Mouse (Mus musculus): ENCODE results near the gene 1700109H08Rik.
"Not testable (repeated sequence)": the region's sequence is repeated elsewhere in the genome, so short reads cannot be mapped to it uniquely, and the experiment has no call there.

The 1700109H08Rik gene

DNA sequence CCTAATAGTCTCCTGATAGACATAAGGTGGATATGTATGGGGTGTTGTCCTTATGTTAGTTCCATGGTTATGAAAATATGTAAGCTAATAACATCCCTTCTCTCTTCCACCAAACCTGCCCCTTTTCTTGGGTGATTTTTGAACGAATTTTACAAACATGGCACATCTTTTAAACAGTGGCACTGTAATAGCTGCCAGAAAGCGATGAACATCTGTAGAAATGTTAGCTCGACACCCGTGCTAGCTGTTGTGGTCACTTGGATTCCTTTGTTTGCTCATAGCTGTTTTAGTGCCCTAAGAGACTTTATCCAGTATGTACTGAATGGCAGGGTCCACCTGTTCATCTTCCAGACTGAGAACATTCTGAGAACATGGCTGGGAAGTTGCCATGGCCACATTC is at the start of gene 1700109H08Rik:
Gene 1700109H08Rik (plus strand): TSS at position 301 of the 400 bp plus-strand sequence.
- no peak for DNase-seq (ENCODE audit: low read depth, low spot score)

DNA sequence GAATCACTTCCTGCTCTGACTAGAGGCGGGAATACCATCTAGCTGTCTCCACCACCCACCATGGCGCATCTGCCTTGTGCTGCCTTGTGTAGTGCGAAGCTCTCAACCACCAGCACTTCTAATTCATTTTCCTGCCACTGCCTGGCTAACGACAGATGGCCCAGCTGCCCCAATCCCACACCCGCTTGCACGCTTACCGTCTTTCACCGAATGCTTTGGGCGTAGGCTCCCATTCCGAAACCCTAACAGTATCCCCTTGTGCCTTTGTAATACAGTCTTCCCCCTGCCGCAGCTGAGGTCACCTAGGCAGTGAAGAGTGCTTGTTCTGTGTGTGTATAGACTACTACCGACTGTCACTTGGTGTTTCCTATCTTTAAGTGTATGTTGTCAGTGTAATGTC is 49.6 kb upstream of the 1700109H08Rik start:
- DNase-seq (ENCODE audit: low read depth, low spot score): no peak

DNA sequence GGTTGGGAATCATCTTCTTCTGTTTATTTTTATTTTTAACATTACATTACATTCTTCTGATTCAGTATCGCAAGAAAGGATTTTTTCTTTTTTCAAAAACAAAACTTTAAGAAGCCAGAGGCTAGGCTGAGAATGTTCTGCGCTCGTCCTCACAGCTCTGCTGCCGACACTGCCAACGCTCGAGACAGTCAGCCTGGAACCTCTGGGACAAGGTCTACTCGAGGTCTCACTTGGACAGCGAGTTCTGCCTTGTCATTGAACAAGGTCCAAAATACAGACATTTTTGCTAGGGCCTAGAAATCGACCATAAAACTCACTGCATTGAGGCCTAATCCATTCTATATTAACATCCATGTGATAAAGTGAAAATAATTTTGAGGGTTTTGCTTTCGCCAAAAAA is 48.5 kb upstream of the 1700109H08Rik start:
- DNase-seq (ENCODE audit: low read depth, low spot score): no peak

DNA sequence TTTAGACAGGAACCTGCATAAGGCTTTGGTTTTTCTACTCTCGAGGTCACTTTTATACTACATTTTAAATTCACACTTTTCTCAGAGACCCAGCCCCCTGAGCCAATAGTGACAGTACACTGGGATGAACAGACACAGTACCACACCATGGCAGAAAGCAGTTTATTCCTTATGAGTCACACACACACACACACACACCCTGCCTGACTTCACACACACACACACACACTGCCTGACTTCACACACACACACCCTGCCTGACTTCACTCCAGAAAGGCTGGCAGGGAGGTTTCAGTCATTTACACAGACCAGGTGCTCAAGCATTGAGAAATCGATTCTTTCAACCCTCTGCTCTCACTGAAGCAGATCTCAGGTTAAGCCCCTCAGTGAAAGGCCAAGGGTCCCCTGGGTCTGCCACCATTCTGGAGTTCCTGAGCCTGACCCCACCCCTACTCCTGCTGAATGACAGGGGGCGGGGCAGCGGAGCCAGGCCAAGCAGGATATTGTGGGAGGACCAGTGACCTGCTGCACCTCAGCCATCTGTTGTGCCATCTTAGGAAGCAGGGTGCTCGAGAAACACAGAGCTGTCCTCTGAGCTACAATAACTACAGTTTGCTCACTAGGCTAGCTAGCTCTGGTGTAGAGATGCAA is 44.2 kb upstream of the 1700109H08Rik start:
- no peak for DNase-seq (ENCODE audit: low read depth, low spot score)

DNA sequence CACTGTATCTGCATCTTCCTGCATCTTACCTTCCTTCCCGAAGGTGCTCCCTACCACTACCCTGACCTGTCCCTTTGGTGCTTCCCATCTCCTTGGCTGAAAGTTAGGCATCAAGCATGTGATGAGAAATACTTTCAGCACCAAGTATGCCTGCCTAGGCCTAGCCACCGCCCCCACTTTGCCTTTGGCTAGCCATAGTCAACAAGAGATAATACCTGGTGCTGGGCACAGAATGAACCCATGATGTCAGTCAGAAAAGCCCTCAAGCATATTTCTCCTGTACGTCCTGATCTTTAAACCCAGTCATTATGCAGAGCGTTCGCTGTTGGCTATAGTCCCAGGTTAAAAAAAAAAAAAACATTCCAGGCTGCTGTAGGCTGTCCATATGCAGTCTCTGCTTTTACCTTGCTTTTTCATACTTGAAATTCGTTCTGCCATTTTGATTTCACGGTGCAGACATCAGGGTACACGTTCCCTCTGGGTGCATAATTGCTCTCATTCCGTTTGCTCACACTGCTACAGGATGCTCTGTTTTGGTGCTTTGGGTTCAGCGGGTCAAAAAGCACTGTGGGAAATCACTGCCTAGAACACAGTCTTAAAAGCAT is 41.7 kb upstream of the 1700109H08Rik start:
- no peak for DNase-seq (ENCODE audit: low read depth, low spot score)

DNA sequence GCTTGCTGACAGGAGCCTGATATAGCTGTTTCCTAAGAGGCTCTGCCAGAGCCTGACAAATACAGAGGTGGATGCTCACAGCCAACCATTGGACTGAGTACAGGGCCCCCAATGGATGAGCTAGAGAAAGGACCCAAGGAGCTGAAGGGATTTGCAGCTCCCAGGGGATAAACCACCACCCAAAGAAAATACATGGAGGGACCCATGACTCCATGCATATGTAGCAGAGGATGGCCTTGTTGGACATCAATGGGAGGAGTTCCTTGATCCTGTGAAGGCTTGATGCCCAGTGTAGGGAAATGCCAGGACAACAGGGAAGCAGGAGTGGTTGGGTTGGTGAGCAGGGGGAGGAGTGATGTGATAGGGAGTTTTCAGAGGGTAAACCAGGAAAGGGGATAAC is 39.3 kb upstream of the 1700109H08Rik start:
- DNase-seq (ENCODE audit: low read depth, low spot score): not testable (repeated sequence)

DNA sequence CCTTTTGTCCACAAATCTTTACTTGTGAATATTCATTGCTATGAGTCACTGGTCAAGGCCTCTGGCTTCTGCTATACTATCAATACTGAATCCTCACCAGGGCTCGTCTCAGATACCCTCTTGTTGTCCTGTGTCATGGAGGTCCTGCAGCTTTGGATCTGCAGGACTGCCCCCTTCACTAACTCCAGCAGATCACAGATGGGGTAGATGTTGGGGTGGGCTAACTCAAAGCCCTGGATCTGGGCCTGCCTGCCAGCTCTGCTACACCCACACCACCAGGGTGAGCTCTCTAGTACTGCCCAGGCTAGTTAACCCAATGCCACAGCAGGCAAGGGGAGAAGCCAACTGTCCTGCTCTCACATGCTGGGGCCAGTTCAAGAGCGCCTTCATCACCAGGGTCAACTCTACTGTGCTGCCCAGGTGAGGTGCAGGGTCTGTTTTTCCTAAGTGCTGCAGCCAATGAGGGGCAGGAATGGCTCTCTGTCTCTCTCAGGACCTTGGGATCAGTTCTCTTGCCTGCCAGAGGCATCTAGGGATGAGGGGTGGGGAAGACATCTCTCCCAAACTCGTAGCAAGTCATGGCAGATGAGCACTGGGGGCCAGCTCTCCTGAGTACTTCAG is 34.7 kb upstream of the 1700109H08Rik start:
- DNase-seq (ENCODE audit: low read depth, low spot score): no peak

DNA sequence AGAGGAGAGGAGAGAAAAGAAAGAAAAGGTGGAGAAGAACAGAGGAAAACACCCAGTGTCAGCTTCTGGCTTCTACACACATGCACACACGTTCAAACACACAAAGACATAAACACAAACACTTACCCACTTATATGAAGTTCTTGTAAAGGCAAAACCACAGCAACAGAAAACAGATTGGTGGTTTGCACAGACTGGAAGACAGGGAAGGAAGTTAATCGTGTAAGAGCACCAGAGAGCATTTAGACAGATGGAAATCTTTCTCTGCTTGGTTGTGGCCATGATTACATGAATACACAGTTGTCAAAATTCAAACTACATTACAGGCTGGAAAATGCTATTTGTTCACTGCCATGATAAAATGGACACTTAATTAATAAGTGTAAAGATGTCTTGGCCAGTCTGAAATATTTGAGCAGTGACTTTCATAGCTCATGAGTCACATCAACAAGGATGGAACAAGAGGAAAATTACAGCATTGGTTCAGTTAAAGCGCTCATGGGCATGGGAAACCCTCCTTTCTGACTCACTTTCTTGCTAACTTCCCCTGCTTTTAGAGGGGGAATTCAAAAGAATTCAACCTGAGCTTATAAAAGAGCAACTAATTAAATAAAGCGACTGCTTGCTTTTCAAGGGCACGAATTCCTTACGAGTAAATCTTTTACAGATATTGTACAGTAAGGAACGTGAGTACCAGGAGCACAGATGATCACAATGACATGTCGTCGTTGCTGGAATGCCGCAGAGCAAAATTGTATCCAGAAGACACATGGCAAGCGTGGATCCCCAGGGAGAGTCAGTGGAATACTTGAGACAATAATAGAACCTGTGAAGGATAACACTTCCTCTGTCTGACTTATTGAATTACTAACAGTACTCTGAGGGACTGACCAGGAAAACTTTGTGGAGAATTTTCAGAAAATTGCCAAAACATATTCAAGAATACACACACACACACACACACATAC is 32.6 kb upstream of the 1700109H08Rik start:
- DNase-seq (ENCODE audit: low read depth, low spot score): no peak

DNA sequence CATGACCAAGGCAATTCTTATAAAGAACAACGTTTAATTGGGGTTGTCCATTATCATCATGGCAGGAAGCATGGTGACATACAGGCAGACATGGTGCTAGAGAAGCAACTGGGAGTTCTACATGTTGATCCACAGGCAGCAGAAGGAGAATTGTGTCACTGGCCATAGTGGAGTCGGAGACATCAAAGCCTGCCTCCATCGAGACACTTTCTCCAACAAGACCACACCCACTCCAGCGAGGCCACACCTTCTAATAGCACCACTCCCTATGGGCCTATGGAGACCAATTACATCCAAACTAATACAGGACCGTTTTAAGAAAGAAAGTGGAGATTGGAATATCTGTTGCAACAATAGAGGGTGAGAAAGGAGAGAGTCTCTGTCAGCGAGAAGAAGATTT is 29.5 kb upstream of the 1700109H08Rik start:
- DNase-seq (ENCODE audit: low read depth, low spot score): no peak

DNA sequence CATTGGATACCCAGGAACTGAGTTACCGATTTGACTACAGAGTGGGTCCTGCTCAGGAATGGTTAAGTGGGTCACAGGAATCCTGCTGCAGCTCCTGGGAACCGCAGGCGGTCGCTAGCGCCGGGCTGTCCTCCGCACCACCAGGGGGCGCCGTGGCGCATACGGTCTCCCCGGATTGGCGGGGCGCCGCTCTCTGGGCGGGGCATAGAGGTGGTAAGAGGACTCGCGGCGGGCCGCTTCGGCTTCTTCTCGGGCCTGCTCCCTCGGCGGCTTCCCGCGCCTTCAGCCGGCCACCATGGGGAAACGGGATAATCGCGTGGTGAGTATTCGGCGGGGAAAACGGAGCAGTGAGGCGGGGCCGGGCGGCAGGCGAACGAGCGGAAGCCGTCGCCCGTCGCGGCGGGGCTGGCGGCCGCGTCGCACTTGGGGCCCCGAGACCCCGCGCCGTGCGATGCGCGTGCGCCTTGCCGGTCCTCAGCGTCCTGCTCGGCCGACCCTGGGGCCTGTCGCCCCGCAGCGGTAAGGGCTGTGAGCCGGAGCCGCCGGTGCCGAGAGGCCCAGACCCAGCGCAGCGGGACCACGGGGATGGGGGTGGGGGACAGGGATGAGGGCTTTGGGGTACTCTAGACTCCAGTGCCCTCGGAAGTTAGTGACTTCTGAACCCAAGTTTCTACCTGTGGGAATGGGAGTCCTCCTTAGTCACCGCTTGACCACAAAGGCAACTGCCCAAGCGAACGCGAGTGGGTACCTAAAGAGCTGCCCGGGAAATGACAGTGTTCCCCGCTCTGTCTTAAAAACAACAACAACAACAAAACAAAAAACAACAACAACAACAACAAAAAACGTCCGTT is 27.5 kb upstream of the 1700109H08Rik start, which contains the start of gene Fam133b:
Gene Fam133b (plus strand): TSS at position 205 of the 851 bp plus-strand sequence.
- DNase-seq (ENCODE audit: low read depth, low spot score): peak; percentile 77

DNA sequence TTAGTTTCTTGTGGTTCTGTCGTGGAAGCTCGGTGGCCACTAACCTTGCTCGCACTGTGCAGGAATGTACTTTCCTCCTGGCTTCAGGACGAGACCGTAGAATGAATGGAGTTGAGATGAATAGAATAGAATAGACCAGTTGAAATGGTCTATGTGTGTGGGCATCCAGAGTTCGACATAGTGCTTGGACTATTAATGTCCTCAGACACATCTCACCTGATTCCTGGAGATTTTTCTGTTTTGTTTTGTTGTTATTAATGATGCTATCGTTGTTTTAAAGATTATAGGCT is 26.9 kb upstream of the 1700109H08Rik start:
- DNase-seq (ENCODE audit: low read depth, low spot score): no peak

DNA sequence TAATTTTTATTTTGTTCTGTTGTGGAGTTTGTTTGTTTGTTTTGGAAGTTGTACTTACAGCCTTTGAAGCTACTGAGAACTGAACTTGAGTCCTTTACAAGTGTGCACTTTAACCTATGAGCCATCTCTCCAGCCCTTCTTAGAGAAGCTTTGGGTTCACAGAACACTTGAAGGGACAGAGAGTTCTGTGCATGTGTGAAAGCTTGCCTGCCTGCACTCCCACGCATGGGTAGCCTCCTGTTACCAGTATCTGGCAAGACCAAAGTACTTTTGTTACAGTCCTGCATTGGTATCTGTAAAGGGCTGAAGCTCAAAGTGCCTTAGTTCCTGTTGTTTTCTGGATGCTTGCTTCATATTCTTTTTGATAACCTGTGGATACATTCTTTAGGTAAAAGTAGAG is 25.1 kb upstream of the 1700109H08Rik start:
- no peak for DNase-seq (ENCODE audit: low read depth, low spot score)

DNA sequence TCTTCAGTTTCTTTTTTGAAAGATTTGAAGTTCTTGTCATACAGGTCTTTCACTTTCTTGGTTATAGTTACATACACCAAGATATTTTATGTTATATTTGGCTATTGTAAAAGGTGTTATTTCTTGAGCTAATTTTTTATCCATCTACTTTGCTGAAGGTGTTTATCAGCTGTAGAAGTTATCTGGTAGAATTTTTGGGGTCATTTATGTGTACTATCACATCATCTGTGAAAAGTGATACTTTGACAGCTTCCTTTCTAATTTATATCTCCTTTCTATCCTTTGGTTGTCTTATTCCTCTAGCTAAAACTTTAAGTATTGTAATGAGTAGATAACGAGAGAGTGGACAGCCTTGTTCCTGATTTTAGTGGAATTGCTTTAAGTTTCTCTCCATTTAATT is 19.9 kb upstream of the 1700109H08Rik start:
- DNase-seq (ENCODE audit: low read depth, low spot score): no peak

DNA sequence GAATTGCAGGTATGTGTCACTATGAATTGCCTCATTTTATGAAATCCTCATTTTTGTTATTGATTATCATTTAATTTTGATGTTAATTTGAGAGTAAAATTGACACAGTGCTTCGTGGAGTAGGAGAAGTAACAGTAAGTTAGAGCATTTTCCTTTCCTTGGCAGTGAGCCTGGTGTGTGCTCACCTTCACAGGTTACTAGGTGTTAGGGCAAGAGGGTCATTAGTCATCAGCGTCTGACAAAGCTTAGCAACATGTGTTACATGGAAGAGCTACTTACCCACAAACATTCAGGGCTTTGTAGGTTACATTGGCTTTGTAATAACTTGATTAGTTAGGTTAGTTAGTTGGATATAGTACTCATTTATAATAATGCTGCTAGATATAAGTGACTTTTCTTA is 17.2 kb upstream of the 1700109H08Rik start:
- DNase-seq (ENCODE audit: low read depth, low spot score): no peak

DNA sequence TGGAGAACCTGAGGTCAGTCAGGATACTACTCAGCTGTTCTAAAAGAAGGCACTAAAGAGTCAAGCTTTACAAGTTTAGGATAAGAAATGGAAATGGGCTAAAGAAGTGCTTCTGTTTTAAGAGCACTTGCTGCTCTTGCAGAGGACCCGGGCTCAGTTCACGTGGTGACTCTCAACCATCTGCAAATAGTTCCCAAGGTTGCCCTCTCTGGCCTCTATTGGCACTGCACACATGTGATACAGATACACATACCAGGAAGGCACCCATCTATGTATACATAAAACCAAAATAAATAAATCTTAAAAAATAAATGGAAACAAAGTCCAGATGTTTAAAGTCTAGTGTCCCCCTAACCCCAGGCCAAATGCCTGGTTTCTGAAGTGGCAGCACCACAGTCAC is 3.5 kb downstream of the 1700109H08Rik start:
- DNase-seq (ENCODE audit: low read depth, low spot score): no peak

DNA sequence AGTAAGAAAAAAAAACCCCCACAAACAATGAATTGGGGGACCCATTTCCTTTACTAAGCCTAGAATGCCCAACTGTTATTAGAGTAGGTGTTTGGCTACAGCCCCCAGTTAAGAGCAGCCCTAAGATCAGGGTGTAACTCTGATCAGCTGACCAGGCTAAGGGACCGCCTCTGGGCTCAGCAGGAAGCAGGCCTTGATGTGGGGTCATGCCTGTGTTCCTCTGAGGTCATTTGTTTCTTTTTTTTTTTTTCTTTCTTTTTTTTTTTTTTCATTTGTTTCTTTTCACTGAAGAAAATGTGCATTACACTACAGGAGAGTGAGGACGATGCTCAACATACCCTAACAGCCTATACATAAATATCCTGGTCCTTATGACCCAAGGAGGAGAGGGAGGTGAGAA is 6.6 kb downstream of the 1700109H08Rik start:
- no peak for DNase-seq (ENCODE audit: low read depth, low spot score)

DNA sequence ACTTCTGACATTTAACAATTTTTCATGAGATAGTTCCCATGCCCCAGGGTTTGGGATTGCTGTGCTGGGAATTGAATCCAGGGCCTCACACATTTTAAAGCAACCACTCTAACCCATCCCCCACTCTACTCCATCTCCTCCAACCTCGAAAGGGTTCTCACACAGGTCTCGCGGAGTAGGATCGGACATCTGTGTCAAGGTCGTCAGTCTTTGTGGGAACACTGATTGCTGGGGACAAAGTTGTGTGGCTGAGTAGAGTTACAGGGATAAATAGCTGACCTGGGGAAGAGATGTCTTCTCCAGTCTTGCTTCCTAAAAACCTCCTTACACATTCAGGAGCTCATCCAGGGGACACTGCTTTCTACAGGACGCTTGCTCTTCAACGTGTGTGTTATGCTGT is 7.7 kb downstream of the 1700109H08Rik start:
- no peak for DNase-seq (ENCODE audit: low read depth, low spot score)

DNA sequence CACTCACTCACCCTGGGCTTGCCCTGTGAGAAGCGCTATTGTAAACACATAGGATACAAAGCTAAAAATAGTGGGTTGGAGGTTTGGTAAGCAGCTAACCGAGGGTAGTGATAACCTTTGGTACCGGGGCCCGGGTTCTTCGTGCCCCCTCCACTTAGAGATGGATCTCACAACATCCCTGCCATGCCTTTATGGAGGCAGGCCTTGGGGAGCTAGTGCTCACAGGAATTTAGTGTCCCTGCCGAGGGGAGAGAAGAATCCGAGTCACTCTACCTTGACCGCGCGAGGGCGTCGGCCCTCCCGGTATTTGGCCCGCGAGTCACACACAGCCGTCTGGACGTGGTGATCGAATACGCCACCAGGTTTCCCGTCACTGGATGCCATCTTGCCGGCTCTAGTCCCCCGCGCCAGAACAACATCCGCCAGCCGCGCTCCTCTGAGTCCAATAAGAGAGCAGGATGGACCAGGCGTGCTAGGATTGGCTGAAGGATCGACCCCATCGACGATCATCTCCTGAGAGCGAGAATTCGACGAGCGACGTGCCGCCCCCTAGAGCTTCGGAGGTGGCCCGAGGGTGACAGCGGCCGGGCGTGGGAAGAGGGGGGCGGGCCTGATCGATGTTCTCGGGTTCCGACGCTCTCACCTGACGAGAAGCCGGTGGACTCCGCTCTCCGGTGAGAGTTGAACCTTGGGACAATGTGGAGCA is 24.5 kb downstream of the 1700109H08Rik start, which contains the start of gene Pex1:
Gene Pex1 (plus strand): TSS at position 374 of the 706 bp plus-strand sequence.
- DNase-seq (ENCODE audit: low read depth, low spot score): peak; percentile 96

DNA sequence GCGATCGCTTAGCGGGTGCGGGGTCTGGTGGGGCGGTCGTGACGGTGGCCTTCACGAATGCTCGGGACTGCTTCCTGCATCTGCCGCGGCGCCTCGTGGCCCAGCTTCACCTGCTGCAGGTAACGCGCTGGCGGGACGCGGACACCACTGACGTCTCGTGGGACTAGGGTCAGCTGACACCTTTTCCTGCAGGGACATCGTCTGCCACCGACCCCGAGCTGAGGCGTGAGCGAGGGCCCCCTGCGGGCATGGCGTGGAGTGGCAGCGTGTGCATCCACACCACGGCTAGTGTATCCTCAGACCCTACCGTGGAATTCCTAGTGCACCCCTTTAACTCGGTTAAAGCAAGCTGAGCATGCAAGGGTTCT is 25.0 kb downstream of the 1700109H08Rik start, which contains the start of gene Rbm48:
Gene Rbm48 (minus strand): TSS at position 187 of the 368 bp plus-strand sequence.
- peak; percentile 67 for DNase-seq (ENCODE audit: low read depth, low spot score)

DNA sequence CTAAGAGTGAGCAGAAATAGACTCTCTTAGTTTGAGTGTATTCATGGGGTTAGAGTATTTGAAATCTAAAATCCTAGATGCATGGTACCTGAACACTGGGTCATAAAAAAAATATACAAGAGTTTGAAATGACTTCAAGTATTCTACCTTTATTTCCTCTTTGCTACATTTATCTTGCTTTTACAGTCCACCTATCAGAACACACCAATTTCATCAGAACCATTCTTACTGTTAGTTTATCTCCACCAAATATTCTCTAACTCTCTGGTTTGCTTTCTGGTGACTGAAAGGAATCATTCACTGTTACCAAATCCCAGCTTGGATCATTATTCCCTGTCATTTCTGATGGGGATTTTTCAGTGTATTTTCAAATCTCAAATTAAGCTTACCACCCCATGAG is 25.8 kb downstream of the 1700109H08Rik start:
- no peak for DNase-seq (ENCODE audit: low read depth, low spot score)
